Mouse (Mus musculus): ENCODE measurements at regions not wholly inside any gene's neighbourhood (a gene's known extent, or its start where the extent isn't known, plus 50 kb on each side); places are given as distances from the start of the nearest gene placed in this dataset.

DNA sequence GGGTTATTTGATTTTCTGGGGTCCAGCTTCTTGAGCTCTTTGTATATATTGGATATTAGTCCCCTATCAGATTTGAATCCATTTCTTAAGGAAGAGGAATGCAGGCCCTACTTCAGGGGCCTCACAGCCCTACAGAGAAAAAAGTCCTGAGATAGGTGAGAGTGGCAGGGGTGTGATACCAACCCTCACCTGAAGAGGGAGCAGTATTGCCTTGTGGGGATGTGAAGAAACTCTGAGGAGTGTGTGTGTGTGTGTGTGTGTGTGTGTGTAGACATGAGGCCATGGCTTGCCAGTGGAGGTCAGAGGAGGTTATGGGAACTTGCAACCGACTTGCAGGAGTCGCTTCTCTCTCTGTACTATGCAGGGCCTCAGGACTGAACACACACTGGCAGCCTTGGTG, 141.2 kb downstream of the Tex29 start:
- TF ChIP-seq POLR2A (IDR thresholded peaks at IDR 0.05; ENCODE audit: extremely low read depth, insufficient read depth, low read length) (no peak), CTCF (IDR thresholded peaks at IDR 0.05; ENCODE audit: low read depth, low read length) (peak; percentile 46; the same call in 1 of the 2 replicates)
